Mouse (Mus musculus) cortical plate, adult 2 months (tissue): Measurements from ENCODE around the gene P3h1.

Source experiments
- CTCF ChIP-seq: fragments of 200-500 bp; IDR thresholded peaks from 2 replicates; pipeline ENCODE4 v1.5.1; 2011; ENCODE audit warnings: mild to moderate bottlenecking, control low read depth, low read length; ENCODE audit not compliant: insufficient read depth; ENCODE audit errors: extremely low read depth
- POLR2A ChIP-seq: fragments of 200-500 bp; IDR thresholded peaks from 2 replicates; pipeline ENCODE4 v1.6.1; 2011; ENCODE audit warnings: mild to moderate bottlenecking, low read length, control low read depth; ENCODE audit not compliant: insufficient read depth; ENCODE audit errors: extremely low read depth

DNA sequence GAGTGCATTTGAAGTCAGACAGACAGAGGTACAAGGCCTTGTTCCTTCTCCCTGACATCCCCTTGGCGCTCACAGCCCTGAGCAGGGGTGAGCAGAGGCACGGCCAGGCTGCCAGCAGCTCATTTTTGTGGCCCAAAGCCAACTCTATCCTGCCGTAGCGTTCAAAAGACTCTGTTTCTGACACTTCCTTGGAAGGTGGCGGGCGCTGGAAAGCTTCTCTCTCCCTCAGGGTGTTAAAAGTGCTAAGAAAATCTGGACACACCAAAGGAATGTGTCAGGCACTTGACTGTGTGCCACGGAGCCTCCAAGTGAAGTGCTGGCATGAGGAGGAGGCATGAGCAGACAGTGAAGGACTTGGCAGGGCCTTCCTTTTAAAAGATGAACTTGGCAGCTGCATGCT lies 12.8 kb downstream of the P3h1 start:
- TF ChIP-seq CTCF = no peak
- TF ChIP-seq POLR2A = no peak
